Mouse (Mus musculus): ENCODE results near the gene Pfdn5. TPM values are rescaled to one million over a fixed set of nuclear protein-coding genes. Genes with fewer than 3 reads are reported as not detected.

Pfdn5 gene
- polyA plus RNA-seq (2012; rRNA removed) = 419 and 461 TPM in 2 replicates

DNA sequence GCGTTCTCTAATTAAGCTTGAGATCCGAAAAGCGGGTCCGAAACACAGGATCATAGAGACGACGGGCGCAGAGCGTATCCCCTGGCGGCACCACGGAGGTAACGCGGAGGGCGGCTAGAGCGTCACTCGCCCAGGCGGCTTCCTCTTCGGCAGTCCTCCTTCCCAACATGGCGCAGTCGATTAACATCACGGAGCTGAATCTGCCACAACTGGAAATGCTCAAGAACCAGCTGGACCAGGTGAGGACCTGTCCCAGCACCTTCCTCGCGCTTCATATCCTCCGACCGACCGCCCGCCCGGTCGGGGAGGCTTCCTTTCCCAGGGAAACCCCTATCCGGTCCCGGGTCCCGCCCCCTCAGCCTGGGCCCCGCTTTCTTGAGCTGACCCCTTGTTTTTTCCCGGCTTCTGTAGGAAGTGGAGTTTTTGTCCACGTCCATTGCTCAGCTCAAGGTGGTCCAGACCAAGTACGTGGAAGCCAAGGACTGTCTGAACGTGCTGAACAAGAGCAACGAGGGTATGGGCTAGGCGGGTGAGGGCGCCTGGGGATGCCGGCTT lies at the start of gene Pfdn5:
Pfdn5 (plus strand) TSS at position 95 of the 555 bp plus-strand sequence.

DNA sequence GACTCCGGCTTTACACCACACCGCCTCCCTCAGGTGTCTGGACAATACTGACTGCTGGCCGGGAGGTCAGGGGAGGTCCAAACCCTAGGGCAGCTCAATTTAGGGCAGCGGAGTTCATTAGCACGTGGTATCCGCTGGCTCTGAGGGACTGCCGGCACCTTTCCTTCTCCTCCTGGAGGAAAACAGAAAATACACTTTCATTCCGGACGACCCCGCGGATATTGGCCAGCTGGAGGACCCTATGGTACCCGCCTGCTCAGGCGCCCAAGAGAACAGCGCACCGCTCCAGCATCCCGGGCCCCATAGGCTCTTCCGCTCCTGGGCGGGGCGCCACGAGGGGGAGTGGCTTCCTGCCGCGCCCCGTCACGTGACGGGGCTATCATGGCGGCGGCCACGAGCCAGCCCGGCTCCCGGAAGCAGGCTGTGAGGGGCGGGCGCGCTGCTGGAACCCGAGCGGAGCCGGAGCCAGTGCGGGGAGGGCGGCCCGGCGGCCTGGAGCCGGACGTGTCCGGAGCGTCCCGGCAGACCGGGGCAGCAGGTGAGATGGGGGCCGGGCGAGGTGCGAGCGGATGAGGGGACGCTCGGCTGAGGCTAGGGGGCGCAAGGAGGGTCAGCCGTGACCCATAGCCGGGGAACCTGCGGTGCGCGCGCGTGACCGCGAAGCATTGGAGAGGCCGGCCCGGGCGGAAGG lies 46.7 kb upstream of the Pfdn5 start, which contains the start of gene Mfsd5:
Mfsd5 (plus strand) TSS at position 363 of the 691 bp plus-strand sequence.

DNA sequence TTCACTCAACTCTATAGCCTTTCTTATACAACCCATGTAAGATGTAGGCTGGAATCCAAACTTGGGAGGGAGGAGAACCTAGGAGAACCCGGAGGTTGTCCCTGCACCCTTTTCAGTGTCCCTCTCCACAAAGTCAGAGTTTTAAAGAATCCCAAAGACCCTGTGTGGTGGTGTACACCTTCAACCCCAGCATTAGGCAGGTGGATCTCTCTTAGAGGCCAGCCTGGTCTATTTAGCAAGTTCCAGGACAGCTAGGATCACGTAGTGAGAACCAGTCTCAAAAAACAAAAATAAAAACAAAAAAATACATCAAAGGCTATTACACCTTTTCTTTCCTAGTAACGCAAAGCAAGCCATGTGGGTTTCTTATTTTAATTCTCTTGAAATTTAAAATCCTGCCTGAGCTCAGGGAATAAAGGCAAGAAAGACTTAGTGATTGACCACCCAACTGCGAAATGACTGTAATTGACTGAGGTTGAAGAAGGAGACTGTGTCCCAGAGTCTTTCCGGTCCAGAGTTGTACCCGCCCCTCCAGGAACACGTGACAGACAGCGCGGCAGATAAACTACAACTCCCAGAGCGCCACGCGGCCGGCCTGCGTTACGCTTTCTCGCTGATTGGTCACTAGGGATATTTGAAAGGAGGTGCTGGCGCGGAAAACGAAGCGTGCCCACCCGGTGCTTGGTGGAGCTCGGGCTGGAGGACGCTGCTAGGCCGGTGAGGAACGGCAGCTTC lies 30.1 kb upstream of the Pfdn5 start, which contains the start of gene Espl1:
Espl1 (plus strand) TSS at position 634 of the 735 bp plus-strand sequence.

DNA sequence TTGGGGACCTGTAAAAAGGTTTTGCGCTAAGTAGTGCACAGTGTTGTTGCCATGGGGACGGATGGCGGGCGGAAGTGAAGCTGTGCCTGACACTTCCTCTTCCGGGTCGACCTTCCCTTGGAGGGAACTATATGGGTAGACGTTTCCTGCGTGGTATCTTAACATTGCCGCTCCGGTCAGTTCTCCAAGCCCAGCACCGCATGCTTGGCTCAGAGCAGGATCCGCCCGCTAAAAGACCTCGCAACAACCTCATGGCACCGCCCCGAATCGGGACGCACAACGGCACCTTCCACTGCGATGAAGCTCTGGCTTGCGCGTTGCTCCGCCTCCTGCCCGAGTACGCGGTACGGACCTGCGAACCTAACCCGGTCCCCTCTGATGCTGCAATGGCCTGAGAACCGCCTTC lies 5.7 kb downstream of the Pfdn5 start, which contains the start of gene Myg1:
Myg1 (plus strand) TSS at position 100 of the 406 bp plus-strand sequence.

DNA sequence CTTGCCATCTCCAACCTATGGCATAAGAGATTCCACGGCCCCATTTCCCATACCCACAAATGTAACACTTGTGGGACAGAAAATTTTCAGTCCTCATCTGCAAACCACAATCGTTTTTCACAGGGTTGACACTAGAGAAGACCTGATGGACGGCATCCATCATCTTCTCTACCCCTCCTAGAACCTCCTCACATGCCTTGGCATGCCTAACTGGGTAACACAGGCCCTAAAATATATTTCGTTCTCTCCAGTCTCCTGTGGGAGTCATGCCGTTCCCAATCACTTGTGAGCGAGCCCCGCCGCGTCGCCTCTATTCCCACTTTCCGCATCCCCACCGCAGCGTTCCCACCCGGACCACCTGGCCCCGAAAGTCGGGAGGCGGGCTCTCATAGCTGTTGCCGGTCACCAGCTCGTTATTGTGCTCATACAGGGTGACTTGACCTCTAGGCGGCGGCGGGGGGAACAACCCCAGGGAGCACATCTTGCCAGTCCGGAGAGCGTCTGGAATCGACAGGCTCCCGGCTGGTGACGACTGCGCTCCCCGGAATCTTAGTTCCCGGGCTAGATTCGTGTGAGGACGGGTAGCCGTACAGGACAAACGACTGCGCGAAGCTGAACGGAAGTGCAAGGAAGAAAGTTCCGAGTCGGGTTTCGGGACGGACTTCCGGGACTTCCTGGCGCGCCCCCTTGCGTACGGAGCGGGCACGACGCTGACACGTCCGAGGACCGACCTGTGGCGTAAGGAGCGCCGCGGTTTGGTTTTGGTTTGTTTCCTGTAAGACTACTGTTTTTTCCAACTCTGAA lies 24.4 kb downstream of the Pfdn5 start, which contains the start of gene Aaas:
Aaas (minus strand) TSS at position 634 of the 804 bp plus-strand sequence.

DNA sequence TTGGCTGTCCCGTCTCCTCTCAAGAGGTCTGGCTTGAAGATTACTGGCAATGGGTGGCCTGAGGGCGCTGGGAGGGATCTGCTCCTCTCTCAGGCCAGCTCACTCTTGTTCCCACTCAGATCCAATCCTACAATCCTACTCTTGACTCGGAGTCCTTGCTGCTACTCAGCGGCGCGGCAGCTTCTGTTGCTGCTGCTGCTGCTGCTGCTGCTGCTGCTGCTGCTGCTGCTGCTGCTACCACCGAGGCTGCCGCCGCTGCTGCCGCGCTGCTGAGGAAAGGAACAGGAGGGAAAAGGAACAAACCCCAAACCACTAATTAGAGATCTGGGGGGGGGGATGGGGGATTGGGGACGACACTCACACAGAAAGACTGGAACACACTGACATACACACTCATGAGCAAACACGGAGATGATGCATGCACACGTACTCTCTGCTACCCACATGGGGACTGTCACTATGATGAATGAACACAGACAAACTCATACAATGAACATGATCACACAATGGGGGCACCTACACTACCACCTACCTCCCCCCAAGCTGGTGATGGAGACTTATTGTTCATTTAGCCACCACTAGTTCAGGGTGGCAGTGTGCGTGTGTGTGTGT lies 40.9 kb downstream of the Pfdn5 start, which contains the start of gene Sp7:
Sp7 (minus strand) TSS at position 450 of the 612 bp plus-strand sequence.

Other genes with a start within 250 kb of the Pfdn5 start
- gene Tns2, start 225.7 kb upstream of the Pfdn5 start, polyA plus RNA-seq (2012; rRNA removed) = 11.3 and 23.8 TPM in 2 replicates
- 21.5 and 22.7 TPM in 2 replicates for gene Spryd3, start 189.9 kb upstream of the Pfdn5 start, polyA plus RNA-seq (2012; rRNA removed)
- 0.30 and 0.66 TPM in 2 replicates for gene Igfbp6, start 181.8 kb upstream of the Pfdn5 start, polyA plus RNA-seq (2012; rRNA removed)
- gene Soat2, start 175.6 kb upstream of the Pfdn5 start, polyA plus RNA-seq (2012; rRNA removed) = 1.5 and 3.2 TPM in 2 replicates
- 108 and 110 TPM in 2 replicates for gene Zfp740, start 122.9 kb upstream of the Pfdn5 start, polyA plus RNA-seq (2012; rRNA removed)
- gene Csad, start 121.4 kb upstream of the Pfdn5 start, polyA plus RNA-seq (2012; rRNA removed) = 49.1 and 56.8 TPM in 2 replicates
- gene Itgb7, start 94.2 kb upstream of the Pfdn5 start, polyA plus RNA-seq (2012; rRNA removed) = 0.73 and 0.90 TPM in 2 replicates
- 13.7 and 38.6 TPM in 2 replicates for gene Rarg, start 68.6 kb upstream of the Pfdn5 start, polyA plus RNA-seq (2012; rRNA removed)
- gene Gm9918, start 55.6 kb upstream of the Pfdn5 start, polyA plus RNA-seq (2012; rRNA removed) = 0.38 and 1.4 TPM in 2 replicates
- gene Mfsd5, start 46.7 kb upstream of the Pfdn5 start, polyA plus RNA-seq (2012; rRNA removed) = 33.8 and 34.8 TPM in 2 replicates
- gene Espl1, start 29.9 kb upstream of the Pfdn5 start, polyA plus RNA-seq (2012; rRNA removed) = 45.6 and 46.7 TPM in 2 replicates
- 106 and 130 TPM in 2 replicates for gene Myg1, start 5.6 kb downstream of the Pfdn5 start, polyA plus RNA-seq (2012; rRNA removed)
- gene Aaas, start 24.7 kb downstream of the Pfdn5 start, polyA plus RNA-seq (2012; rRNA removed) = 63.0 and 69.9 TPM in 2 replicates
- 0.40 and 1.6 TPM in 2 replicates for gene Sp7, start 41.1 kb downstream of the Pfdn5 start, polyA plus RNA-seq (2012; rRNA removed)
- 20.3 and 35.0 TPM in 2 replicates for gene Sp1, start 80.0 kb downstream of the Pfdn5 start, polyA plus RNA-seq (2012; rRNA removed)
- gene Amhr2, start 119.3 kb downstream of the Pfdn5 start, polyA plus RNA-seq (2012; rRNA removed) = 0.61 and 1.5 TPM in 2 replicates
- gene Prr13, start 132.9 kb downstream of the Pfdn5 start, polyA plus RNA-seq (2012; rRNA removed) = 62.1 and 64.4 TPM in 2 replicates
- 452 and 807 TPM in 2 replicates for gene Pcbp2, start 144.4 kb downstream of the Pfdn5 start, polyA plus RNA-seq (2012; rRNA removed)
- not detected in 2 replicates for gene Gm10337, start 177.6 kb downstream of the Pfdn5 start, polyA plus RNA-seq (2012; rRNA removed)
- 38.4 and 39.6 TPM in 2 replicates for gene Map3k12, start 190.9 kb downstream of the Pfdn5 start, polyA plus RNA-seq (2012; rRNA removed)
- gene Tarbp2, start 192.1 kb downstream of the Pfdn5 start, polyA plus RNA-seq (2012; rRNA removed) = 88.9 and 120 TPM in 2 replicates
- 4.2 and 6.4 TPM in 2 replicates for gene Npff, start 198.8 kb downstream of the Pfdn5 start, polyA plus RNA-seq (2012; rRNA removed)

All from central nervous system, embryonic 11.5 days (tissue).